Mouse (Mus musculus): Measurements from ENCODE around the gene Prdm1.

The Prdm1 gene

GRCm38 (mm10) chr10:44492815-44493525 lies 35.3 kb downstream of the Prdm1 start:
- no peak for DNase-seq (ENCODE audit: low read depth)

GRCm38 (mm10) chr10:44490899-44491422 lies 37.3 kb downstream of the Prdm1 start:
- DNase-seq (ENCODE audit: low read depth) = no peak

DNA sequence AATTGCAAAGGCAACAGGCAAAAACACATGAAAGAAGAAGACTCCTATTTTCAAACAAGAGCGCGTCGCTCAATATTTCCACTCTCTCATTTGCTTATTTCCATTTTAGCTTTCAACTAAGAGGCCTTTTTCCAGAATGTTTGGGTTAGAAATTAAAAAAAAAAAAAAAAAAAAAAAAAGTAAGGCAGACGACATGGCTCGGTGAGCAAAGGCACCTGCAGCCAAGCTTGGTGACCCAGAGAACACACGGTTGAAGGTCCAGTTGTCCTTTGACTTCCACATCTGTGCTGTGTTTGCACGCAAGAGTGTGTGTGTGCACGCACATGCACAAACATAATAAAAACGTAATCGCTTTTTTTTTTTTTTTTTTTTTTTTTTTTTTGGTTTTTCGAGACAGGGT lies 41.2 kb downstream of the Prdm1 start:
- no peak for DNase-seq (ENCODE audit: low read depth)

- DNase-seq (ENCODE audit: low read depth) = no peak
Measured at GRCm38 (mm10) chr10:44484077-44484476, 44.2 kb downstream of the Prdm1 start.

DNA sequence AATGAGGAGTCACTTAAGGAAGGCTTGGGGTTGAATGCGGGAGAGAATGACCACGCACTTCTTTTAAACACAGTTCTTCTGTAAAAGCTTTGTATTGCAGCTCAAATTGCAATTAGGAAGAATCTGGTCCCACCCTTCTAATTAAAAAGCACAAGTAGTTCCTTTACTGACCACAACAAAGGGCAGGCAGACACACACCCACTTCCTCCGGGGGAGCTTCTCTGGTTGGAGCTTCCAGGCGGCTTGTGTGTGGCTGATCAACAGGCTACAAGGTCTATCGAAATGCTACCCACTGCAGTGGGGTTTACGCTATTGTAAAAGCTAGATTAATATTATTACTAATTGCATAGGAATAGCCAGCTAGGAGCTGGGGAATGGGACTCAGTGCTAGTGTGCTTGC lies 45.2 kb downstream of the Prdm1 start:
- DNase-seq (ENCODE audit: low read depth) = peak; percentile 20

DNA sequence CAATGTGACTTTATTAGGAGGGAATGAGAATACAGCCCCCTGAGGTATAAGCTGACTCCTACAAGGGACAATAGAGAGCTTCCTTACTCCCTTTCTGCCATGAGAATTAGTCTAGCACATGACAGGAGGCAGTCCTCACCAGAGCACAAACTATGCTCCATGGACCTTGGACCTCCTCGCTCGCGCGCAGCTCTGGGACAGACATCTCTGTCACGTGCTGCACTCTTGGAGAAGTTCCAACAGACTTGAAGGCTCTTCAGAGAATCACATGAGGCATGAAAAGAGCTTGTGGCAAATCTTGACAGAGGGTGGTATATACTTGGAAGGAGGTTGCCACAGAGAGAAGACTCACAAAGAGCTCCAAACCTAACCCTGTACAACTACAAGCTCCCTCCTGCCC lies 46.9 kb downstream of the Prdm1 start:
- DNase-seq (ENCODE audit: low read depth) = no peak

- no peak for DNase-seq (ENCODE audit: low read depth)
Measured at GRCm38 (mm10) chr10:44479286-44479685, 49.0 kb downstream of the Prdm1 start.

- DNase-seq (ENCODE audit: low read depth) = no peak
Measured at GRCm38 (mm10) chr10:44478091-44478490, 50.2 kb downstream of the Prdm1 start.

- DNase-seq (ENCODE audit: low read depth) = no peak
Measured at GRCm38 (mm10) chr10:44477240-44477639, 51.1 kb downstream of the Prdm1 start.

DNA sequence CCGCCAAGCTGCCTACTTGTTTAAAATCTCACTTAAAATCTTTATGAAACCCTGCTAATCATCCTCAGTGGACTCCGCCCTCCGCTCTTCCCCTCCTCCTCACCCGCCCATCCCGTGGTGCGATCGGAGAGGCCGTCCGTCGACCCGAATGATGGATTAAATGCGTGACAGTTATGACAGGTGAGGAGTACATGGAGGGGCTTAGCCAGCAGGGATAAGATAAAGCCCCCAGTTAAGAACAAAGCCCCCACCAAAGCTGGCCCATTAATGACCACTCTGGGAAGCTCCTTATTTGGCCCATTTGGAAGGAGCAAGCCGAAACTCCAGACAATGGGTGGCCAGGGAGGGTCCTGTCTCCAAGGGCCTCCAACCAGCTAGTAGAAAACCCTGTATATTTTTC lies 51.8 kb downstream of the Prdm1 start:
- DNase-seq (ENCODE audit: low read depth) = no peak

GRCm38 (mm10) chr10:44475376-44475775 lies 52.9 kb downstream of the Prdm1 start:
- DNase-seq (ENCODE audit: low read depth) = peak; percentile 18

- peak; percentile 45 for DNase-seq (ENCODE audit: low read depth)
Measured at GRCm38 (mm10) chr10:44474256-44474655, 54.0 kb downstream of the Prdm1 start.

GRCm38 (mm10) chr10:44465618-44466017 lies 62.7 kb downstream of the Prdm1 start:
- no peak for DNase-seq (ENCODE audit: low read depth)

GRCm38 (mm10) chr10:44464563-44464962 lies 63.7 kb downstream of the Prdm1 start:
- DNase-seq (ENCODE audit: low read depth) = no peak

DNA sequence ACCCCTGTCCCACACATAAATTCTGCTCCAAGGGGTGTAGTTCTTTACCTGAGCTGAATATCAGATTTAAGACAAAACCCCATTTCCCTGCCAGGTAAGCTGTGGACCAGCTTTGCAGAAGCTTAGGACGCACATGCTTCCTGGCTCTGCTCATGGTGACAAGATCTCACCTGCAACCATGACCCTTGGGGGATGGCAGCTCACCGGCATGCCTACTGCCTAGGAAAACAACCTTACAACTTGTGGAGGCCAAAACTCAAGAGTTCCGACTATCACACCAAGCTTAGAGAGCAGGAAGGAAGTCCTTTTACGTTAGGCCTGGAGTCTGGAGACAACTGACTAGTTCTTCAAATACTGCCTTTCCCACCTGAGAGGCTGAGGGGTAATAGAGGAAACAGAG lies 64.4 kb downstream of the Prdm1 start:
- DNase-seq (ENCODE audit: low read depth) = no peak

DNA sequence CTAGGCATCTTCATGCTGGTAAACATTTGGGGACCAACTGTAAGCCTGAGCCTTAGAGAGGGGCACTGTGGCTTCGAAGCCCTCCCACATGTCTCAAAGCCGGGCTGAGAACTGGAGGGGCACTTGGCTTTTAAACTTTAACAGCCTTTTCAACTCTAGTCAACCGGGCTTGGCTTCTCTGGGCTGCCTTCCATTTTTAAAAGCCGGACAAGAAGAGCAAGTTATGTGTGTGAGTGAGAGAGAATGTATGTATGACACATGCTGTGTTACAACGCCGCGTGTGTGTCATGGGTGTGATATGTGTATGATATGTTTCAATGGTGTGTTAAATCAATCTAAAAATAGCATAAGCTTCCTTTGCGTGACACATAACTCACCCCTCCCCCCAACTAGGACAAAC lies 66.0 kb downstream of the Prdm1 start:
- no peak for DNase-seq (ENCODE audit: low read depth)

GRCm38 (mm10) chr10:44461063-44461462 lies 67.2 kb downstream of the Prdm1 start:
- no peak for DNase-seq (ENCODE audit: low read depth)

DNA sequence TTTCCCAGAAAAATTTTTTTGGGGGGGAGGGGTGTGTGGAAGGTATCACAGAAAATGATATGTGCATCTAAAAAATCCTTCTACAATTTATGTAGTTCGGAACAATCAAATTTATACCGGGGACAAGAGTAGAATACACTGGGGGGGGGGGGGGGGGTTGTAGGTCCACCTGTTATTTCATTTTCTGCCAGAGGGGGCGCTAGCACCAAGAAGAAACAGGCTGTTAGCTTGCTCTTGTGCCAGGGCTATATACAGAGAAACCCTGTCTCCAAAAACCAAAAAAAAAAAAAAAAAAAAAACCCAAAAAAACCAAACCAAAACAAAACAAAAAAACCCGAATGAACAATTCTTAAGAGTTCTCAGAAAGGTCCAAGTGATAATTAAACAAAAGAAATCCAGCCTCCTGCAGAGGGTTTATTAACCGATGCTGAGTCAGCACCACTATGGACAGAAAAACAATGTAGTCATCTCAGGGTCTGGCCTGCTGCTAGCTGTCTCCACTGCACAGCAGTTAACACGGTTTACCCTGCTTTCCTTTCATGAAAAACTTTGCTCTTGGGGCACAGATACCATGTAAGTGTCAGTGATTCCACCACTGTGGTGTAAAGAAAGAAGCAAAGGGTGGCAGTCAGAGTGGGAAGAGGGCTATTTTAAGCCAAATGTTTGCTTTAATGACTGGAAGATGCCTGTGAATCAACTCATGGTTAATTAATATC lies 68.0 kb downstream of the Prdm1 start:
- peak; percentile 60 for DNase-seq (ENCODE audit: low read depth)

DNA sequence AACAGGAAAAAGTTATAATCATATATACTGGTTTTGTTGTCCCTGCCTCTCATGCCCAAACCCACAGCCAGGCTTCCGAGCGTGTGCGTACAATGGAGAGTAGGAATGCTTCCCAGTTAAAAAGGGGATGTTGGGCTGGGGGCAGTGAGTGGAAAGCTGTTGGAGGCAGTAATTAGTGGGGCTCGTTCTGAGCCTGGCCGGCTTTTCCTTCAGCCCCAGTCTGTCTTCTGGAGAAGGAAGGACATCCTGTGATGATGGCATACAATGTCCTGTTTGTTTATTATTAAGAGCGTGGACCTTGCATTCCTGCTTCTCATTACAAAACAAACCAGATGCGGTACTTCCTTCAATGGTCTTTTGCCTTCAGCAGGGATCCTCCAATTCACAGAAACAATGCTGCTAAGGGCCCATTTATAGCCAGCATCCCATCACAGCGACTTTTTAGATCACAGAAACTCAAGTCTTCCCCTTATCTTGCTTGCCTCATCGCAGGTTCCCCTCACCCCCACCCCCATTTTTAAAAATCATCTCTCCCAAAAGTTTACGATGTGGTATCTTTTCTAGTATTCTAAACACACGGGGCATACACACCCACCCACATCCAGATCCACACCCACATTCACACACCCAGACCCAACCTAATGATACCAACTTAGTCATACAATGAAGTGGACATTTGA lies 68.8 kb downstream of the Prdm1 start:
- no peak for DNase-seq (ENCODE audit: low read depth)

- DNase-seq (ENCODE audit: low read depth) = peak; percentile 77
Measured at GRCm38 (mm10) chr10:44458534-44459315, 69.6 kb downstream of the Prdm1 start.

DNA sequence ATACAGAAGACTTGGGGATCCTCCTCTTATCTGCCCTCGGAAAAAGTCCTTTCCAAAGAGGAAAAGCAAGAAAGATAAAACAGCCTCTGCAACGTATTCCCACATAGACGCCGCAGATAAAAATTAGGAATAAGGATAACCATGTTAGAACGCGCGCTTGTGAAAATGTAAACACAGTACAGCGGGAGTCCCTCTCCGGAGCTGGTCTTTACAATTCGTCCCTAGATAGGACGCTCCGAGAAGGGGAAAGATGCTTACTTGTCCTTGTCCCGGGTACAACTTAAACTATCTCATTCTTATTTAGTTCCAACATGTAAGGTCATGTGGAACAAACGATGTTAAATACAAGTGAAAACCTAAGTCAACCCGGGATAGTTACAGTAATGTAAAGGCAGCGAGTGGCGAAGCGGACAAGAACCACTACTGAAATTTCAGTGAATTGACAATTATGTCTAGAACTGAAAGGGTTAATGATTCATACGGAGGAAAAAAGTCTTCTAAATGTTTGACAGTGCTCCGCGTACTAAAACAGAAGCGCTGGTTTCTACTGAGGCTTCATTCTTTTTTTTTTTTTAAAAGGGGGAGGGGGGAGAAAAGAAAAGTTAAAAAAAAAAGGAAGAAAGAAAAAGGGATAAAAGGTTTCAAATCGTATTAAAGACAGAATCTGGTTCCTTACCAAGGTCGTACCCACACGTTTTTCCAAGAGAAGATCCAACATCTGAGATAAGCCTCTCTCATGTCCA lies 70.3 kb downstream of the Prdm1 start:
- DNase-seq (ENCODE audit: low read depth) = no peak
